Mouse (Mus musculus) limb, embryonic 11.5 days (tissue): Measurements from ENCODE around the gene Atg101. TPM values are rescaled to one million over a fixed set of nuclear protein-coding genes. Genes with fewer than 3 reads are reported as not detected.

Experiments
- ATAC-seq: fragments of 200-750 bp; cut with Nextera tagmentation; 2 replicates; pipeline ENCODE4 v1.8.0; 2017; ENCODE audit warnings: low read depth; ENCODE audit not compliant: insufficient number of reproducible peaks, low FRiP score, low TSS enrichment
- DNase-seq: peaks from one replicate; pipeline ENCODE4 v3.0.0-alpha.2; 2015; ENCODE audit warnings: low spot score
- H3K27ac ChIP-seq: fragments of 300-500 bp; sonication (generic); replicated peaks from 2 replicates; pipeline ENCODE4 v1.5.1; 2014; ENCODE audit warnings: low read depth, mild to moderate bottlenecking, low read length
- H3K27me3 ChIP-seq: fragments of 300-500 bp; sonication (generic); 2 replicates; pipeline ENCODE4 v1.6.1; 2014; ENCODE audit warnings: mild to moderate bottlenecking, low read length, mixed read lengths; ENCODE audit not compliant: control insufficient read depth, insufficient read depth
- H3K36me3 ChIP-seq: fragments of 300-500 bp; sonication (generic); 2 replicates; pipeline ENCODE4 v1.6.1; 2014; ENCODE audit warnings: mild to moderate bottlenecking, low read length, moderate library complexity, mixed read lengths; ENCODE audit not compliant: control insufficient read depth, insufficient read depth
- H3K4me1 ChIP-seq: fragments of 300-500 bp; sonication (generic); 2 replicates; pipeline ENCODE4 v1.6.1; 2014; ENCODE audit warnings: low read length, mixed read lengths; ENCODE audit not compliant: control insufficient read depth, insufficient read depth
- H3K4me2 ChIP-seq: fragments of 300-500 bp; sonication (generic); 2 replicates; pipeline ENCODE4 v1.6.1; 2014; ENCODE audit warnings: low read depth, mild to moderate bottlenecking, moderate library complexity; ENCODE audit not compliant: severe bottlenecking
- H3K4me3 ChIP-seq: fragments of 300-500 bp; sonication (generic); 2 replicates; pipeline ENCODE4 v1.5.1; 2014; ENCODE audit warnings: low read depth, low read length
- H3K9ac ChIP-seq: fragments of 300-500 bp; sonication (generic); 2 replicates; pipeline ENCODE4 v1.6.1; 2014; ENCODE audit warnings: mild to moderate bottlenecking, low read length
- H3K9me3 ChIP-seq: fragments of 300-500 bp; sonication (generic); 2 replicates; pipeline ENCODE4 v1.6.1; 2016; ENCODE audit warnings: low read length; ENCODE audit not compliant: control insufficient read depth
- WGBS: fragments of 180-500 bp; shearing (Covaris S2); extraction: QIAGEN DNeasy Blood & Tissue Kit; methylation state at CpG from one replicate; pipeline ENCODE4 v1.1.7; 2014; 5-methylcytosine and 5-hydroxymethylcytosine counted together
- polyA plus RNA-seq: library from polyadenylated mRNA; unstranded; fragments of >200 nt; fragmentation: Nextera tagmentation; extraction: Ambion mirVana; gene quantifications from 2 replicates; pipeline ENCODE4 v1.2.1, GENCODE M21; 2014

Gene Atg101
- polyA plus RNA-seq, 1 experiment from 2014 or later: 73.1 TPM

- Histone ChIP-seq H3K4me2 (no peak overlapping the region), H3K27ac (no peak overlapping the region), H3K27me3 (no peaks in the 10 kb centered on the region), H3K36me3 (no peaks in the 10 kb centered on the region; the same call in 1 of the 2 replicates), H3K4me1 (peaks cover 5% of the 10 kb centered on the region; the same call in 1 of the 2 replicates), H3K9ac (no peak overlapping the region), H3K4me3 (no peak overlapping the region), H3K9me3 (no peaks in the 10 kb centered on the region)
- DNase-seq (no peak), ATAC-seq (no peak)
- 70% methylated on average over 10 of the region's 10 CpGs for WGBS
These were observed 23.7 kb upstream of the Atg101 start for GRCm38 (mm10) chr15:101260387-101260786.

GRCm38 (mm10) chr15:101260874-101261622 is 23.0 kb upstream of the Atg101 start:
- H3K36me3 ChIP-seq: no peaks in the 10 kb centered on the region; the same call in 1 of the 2 replicates
- peaks cover 10% of the 10 kb centered on the region for H3K4me1 ChIP-seq
- DNase-seq (no peak), ATAC-seq (no peak)
- H3K4me3 ChIP-seq: no peak overlapping the region
- H3K9ac ChIP-seq: no peak overlapping the region
- no peaks in the 10 kb centered on the region for H3K9me3 ChIP-seq
- 65% methylated on average over 13 of the region's 13 CpGs for WGBS
- H3K27ac ChIP-seq: 0 out of 2 replicates have a peak overlapping the region, but pooled peaks have one; percentile 53
- no peak overlapping the region for H3K4me2 ChIP-seq
- H3K27me3 ChIP-seq: no peaks in the 10 kb centered on the region

- Histone ChIP-seq H3K4me3 (no peak overlapping the region), H3K27me3 (peaks cover 9% of the 10 kb centered on the region; the same call in 1 of the 2 replicates), H3K9ac (no peak overlapping the region), H3K9me3 (no peaks in the 10 kb centered on the region), H3K27ac (no peak overlapping the region), H3K36me3 (no peaks in the 10 kb centered on the region), H3K4me1 (peaks cover 17% of the 10 kb centered on the region), H3K4me2 (no peak overlapping the region)
- 65% methylated on average over 5 of the region's 5 CpGs for WGBS
- DNase-seq (no peak), ATAC-seq (no peak)
These were observed 21.6 kb upstream of the Atg101 start for GRCm38 (mm10) chr15:101262502-101262901.

GRCm38 (mm10) chr15:101266132-101266963 is 17.7 kb upstream of the Atg101 start:
- H3K4me2 ChIP-seq: peak overlapping the region; percentile 94
- H3K4me3 ChIP-seq: peak overlapping the region; percentile 44
- H3K27ac ChIP-seq: no peak overlapping the region
- 1% methylated on average over 55 of the region's 57 CpGs for WGBS
- H3K4me1 ChIP-seq: peaks cover 21% of the 10 kb centered on the region
- H3K36me3 ChIP-seq: no peaks in the 10 kb centered on the region
- ATAC-seq: peak; percentile 80
- peak overlapping the region; percentile 72 for H3K9ac ChIP-seq
- H3K9me3 ChIP-seq: no peaks in the 10 kb centered on the region
- DNase-seq: peak; percentile 90
- peaks cover 12% of the 10 kb centered on the region; the same call in 1 of the 2 replicates for H3K27me3 ChIP-seq

GRCm38 (mm10) chr15:101267053-101268032 is 16.7 kb upstream of the Atg101 start:
- ATAC-seq (no peak), DNase-seq (no peak)
- Histone ChIP-seq H3K4me1 (peaks cover 19% of the 10 kb centered on the region), H3K4me2 (peak overlapping the region; percentile 94), H3K9ac (peak overlapping the region; percentile 72), H3K4me3 (peak overlapping the region; percentile 44), H3K27me3 (peaks cover 12% of the 10 kb centered on the region; the same call in 1 of the 2 replicates), H3K9me3 (no peaks in the 10 kb centered on the region), H3K27ac (no peak overlapping the region), H3K36me3 (no peaks in the 10 kb centered on the region)
- 4% methylated on average over 25 of the region's 25 CpGs for WGBS

GRCm38 (mm10) chr15:101270101-101270820 is 13.8 kb upstream of the Atg101 start:
- Histone ChIP-seq H3K9me3 (no peaks in the 10 kb centered on the region), H3K9ac (no peak overlapping the region), H3K4me2 (no peak overlapping the region), H3K27ac (no peak overlapping the region), H3K4me1 (peaks cover 19% of the 10 kb centered on the region), H3K4me3 (no peak overlapping the region), H3K27me3 (peaks cover 12% of the 10 kb centered on the region; the same call in 1 of the 2 replicates), H3K36me3 (no peaks in the 10 kb centered on the region)
- ATAC-seq: no peak
- no peak for DNase-seq
- 88% methylated on average over 29 of the region's 29 CpGs for WGBS

- DNase-seq: no peak
- H3K27me3 ChIP-seq: peaks cover 12% of the 10 kb centered on the region; the same call in 1 of the 2 replicates
- ATAC-seq: no peak
- H3K4me1 ChIP-seq: peaks cover 14% of the 10 kb centered on the region
- WGBS: 79% methylated on average over 3 of the region's 3 CpGs
- H3K36me3 ChIP-seq: no peaks in the 10 kb centered on the region
- no peak overlapping the region for H3K4me3 ChIP-seq
- no peak overlapping the region for H3K4me2 ChIP-seq
- no peak overlapping the region for H3K9ac ChIP-seq
- H3K9me3 ChIP-seq: no peaks in the 10 kb centered on the region
- no peak overlapping the region for H3K27ac ChIP-seq
These were observed 13.0 kb upstream of the Atg101 start for GRCm38 (mm10) chr15:101271107-101271506.
